Mouse (Mus musculus): ENCODE measurements around the gene Fam173a. TPM values are rescaled to one million over a fixed set of nuclear protein-coding genes. Genes with fewer than 3 reads are reported as not detected.
A peak's percentile ranks its signal among the peaks of the same experiment; 100 is the strongest.

Fam173a gene
- polyA plus RNA-seq, 1 experiment = 135 TPM

DNA sequence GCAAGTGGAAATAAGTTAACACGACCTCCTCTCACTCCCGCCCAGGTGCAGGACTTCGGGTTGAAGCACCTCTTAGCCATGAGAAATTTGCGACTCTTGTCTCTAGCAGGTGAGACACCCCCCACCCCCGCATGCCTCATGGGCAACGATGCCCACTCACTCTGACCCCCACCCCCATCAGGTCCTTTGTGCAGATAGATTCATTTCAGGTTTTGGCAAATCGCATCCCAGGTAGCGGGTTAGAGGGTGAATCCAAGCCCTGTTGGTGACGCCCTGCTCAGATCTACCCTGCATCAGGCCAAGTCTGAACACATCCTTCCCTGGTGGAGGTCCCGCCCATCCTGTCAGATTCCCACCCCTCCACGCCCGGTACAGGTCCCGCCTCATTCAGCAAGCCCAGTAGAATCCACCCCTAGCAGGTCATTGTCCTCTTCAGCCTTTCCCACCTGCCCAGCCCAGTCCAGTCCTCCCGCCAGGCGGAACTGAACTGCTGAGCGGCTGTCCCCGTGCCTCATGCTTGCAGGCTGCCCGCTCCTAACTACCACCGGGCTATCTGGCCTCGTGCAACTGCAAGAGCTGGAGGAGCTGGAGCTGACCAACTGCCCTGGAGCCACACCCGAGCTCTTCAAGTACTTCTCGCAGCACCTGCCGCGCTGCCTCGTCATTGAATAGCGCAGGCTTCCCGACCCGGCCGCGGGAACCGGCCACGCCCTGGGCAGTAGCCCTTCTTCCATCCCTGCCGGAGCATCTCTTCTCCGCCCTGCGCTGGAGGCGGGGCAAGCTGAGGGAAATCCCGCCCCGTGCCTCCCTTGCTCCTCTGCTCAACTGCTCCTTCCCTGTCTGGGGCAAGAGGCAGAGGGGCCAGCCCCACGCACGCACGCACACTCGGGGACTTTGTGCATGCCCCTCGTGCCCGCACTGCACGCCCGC lies 26.4 kb upstream of the Fam173a start:
- Histone ChIP-seq H3K27ac (ENCODE audit: insufficient read depth, low read depth, low read length) (no peak overlapping the region), H3K4me3 (ENCODE audit: low read depth, low read length) (peak overlapping the region; percentile 36), H3K4me1 (ENCODE audit: control insufficient read depth, insufficient read depth, insufficient read length, low read length) (peaks cover 9% of the 10 kb centered on the region), H3K36me3 (ENCODE audit: control insufficient read depth, insufficient read depth, low read length) (no peaks in the 10 kb centered on the region), H3K27me3 (ENCODE audit: control insufficient read depth, insufficient read depth, low read length) (peaks cover 14% of the 10 kb centered on the region; the same call in 1 of the 2 replicates)
- TF ChIP-seq CTCF (IDR thresholded peaks at IDR 0.05; ENCODE audit: extremely low read depth, insufficient read length, insufficient replicate concordance, low read depth, low read length) = no peak
- no peak for TF ChIP-seq POLR2A (IDR thresholded peaks at IDR 0.05; ENCODE audit: low read depth, low read length)
- WGBS = 7% methylated on average over 46 of the region's 46 CpGs

DNA sequence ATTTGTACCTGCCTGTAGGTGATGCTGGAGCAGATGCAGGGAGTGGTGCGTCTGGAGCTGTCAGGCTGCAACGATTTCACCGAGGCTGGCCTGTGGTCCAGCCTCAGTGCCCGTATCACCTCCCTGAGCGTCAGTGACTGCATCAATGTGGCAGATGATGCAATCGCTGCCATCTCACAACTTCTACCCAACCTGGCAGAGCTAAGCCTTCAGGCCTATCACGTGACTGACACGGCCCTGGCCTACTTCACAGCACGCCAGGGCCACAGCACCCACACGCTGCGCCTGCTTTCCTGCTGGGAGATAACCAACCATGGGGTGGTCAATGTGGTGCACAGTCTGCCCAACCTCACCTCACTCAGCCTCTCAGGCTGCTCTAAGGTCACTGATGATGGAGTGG lies 25.0 kb upstream of the Fam173a start:
- H3K36me3 ChIP-seq (ENCODE audit: control insufficient read depth, insufficient read depth, low read length) = no peaks in the 10 kb centered on the region

DNA sequence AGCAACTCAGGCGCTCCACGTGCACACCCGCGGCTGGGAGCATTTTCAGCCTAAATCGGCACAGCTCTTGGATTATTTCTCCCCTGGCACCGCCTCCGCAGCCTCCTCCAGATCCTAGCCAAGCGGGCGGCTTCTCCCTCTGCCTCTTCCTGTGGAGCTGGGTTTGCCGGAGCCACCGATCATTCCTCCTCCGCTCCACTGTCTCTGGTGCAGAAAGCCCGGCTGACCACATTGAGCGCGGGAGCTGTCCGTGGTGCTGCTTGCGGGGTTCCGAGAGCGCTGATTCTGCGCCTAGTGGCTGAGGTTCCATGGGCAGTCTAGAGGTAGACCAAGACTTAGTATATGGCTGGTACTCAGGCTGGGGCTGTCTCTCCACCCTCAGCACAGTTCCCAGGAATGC lies 20.8 kb upstream of the Fam173a start:
- Histone ChIP-seq H3K27ac (ENCODE audit: insufficient read depth, low read depth, low read length) (no peak overlapping the region), H3K4me1 (ENCODE audit: control insufficient read depth, insufficient read depth, insufficient read length, low read length) (peaks cover 3% of the 10 kb centered on the region), H3K27me3 (ENCODE audit: control insufficient read depth, insufficient read depth, low read length) (peaks cover 15% of the 10 kb centered on the region), H3K36me3 (ENCODE audit: control insufficient read depth, insufficient read depth, low read length) (no peaks in the 10 kb centered on the region), H3K4me3 (ENCODE audit: low read depth, low read length) (no peak overlapping the region)
- WGBS = 2% methylated on average over 20 of the region's 20 CpGs
- TF ChIP-seq CTCF (IDR thresholded peaks at IDR 0.05; ENCODE audit: extremely low read depth, insufficient read length, insufficient replicate concordance, low read depth, low read length) = peak; percentile 45; the same call in 1 of the 2 replicates
- no peak for TF ChIP-seq POLR2A (IDR thresholded peaks at IDR 0.05; ENCODE audit: low read depth, low read length)

More for the DNA sequence above, 25.0 kb upstream of the Fam173a start:
- 81% methylated on average over 11 of the region's 11 CpGs for WGBS
- no peak for TF ChIP-seq POLR2A (IDR thresholded peaks at IDR 0.05; ENCODE audit: low read depth, low read length)
- no peak overlapping the region for H3K4me3 ChIP-seq (ENCODE audit: low read depth, low read length)
- no peak overlapping the region for H3K27ac ChIP-seq (ENCODE audit: insufficient read depth, low read depth, low read length)
- peaks cover 7% of the 10 kb centered on the region for H3K4me1 ChIP-seq (ENCODE audit: control insufficient read depth, insufficient read depth, insufficient read length, low read length)
- peaks cover 14% of the 10 kb centered on the region; the same call in 1 of the 2 replicates for H3K27me3 ChIP-seq (ENCODE audit: control insufficient read depth, insufficient read depth, low read length)

DNA sequence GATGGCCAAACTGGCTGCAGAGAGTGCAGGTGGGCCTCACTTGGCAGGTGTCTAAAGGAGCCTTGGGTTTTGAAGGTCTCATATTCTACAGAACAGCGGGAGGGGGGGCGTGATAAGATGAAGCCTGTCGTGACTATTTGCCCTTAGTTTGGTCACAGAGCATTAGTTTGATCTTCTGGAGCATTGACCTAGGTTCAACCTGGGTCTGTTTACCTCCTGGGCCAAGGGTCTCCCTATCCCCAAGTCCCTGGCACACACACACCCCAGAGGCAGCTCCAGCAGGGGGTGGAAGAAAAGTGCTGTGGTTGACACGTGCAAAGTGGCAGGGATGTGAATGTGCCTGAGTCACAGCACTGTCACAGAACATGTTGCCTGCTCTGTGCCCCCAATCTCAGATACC lies 18.2 kb upstream of the Fam173a start:
- H3K27ac ChIP-seq (ENCODE audit: insufficient read depth, low read depth, low read length) = no peak overlapping the region
- no peaks in the 10 kb centered on the region for H3K36me3 ChIP-seq (ENCODE audit: control insufficient read depth, insufficient read depth, low read length)
- no peak for TF ChIP-seq POLR2A (IDR thresholded peaks at IDR 0.05; ENCODE audit: low read depth, low read length)
- no peak for TF ChIP-seq CTCF (IDR thresholded peaks at IDR 0.05; ENCODE audit: extremely low read depth, insufficient read length, insufficient replicate concordance, low read depth, low read length)
- H3K4me1 ChIP-seq (ENCODE audit: control insufficient read depth, insufficient read depth, insufficient read length, low read length) = peaks cover 3% of the 10 kb centered on the region
- WGBS = 64% methylated on average over 4 of the region's 4 CpGs
- peaks cover 16% of the 10 kb centered on the region for H3K27me3 ChIP-seq (ENCODE audit: control insufficient read depth, insufficient read depth, low read length)
- H3K4me3 ChIP-seq (ENCODE audit: low read depth, low read length) = no peak overlapping the region

DNA sequence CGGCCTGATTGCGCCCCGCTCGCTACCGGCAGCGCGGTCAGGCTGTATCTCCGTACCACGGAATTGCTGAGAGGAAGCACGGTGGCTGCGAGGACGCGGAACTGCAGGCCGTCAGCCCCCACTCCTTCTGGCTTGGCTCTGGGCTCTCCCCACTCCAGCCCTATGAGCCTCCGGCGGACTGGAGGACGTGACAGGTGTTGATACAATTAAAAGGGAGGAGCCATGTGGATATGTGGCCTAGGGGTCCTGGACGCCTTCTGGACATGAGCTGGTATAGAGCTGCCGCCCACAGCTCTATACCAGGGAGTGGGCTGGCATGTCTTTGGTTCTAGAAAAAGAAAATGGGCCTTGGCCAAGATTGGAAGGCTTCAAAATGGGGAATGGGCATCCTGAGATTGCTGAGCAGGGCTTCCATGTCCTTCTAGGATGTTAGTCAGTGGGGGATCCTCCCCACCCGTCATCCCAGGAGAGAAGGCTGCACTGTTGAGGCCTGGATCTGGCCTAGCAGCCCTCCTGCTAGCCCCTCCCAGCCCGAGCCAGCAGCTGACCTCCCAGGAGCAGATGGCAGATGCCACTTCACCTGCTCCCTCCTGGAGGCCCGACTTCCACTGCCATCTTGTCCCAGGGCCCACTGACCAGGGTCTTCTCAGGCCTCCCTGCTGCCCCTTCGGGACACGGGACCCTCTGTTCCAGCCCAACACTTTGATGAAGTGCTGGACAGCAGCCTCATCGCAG lies 17.1 kb upstream of the Fam173a start:
- H3K36me3 ChIP-seq (ENCODE audit: control insufficient read depth, insufficient read depth, low read length) = no peaks in the 10 kb centered on the region
- TF ChIP-seq POLR2A (IDR thresholded peaks at IDR 0.05; ENCODE audit: low read depth, low read length) (no peak), CTCF (IDR thresholded peaks at IDR 0.05; ENCODE audit: extremely low read depth, insufficient read length, insufficient replicate concordance, low read depth, low read length) (no peak)
- H3K27ac ChIP-seq (ENCODE audit: insufficient read depth, low read depth, low read length) = no peak overlapping the region
- H3K4me1 ChIP-seq (ENCODE audit: control insufficient read depth, insufficient read depth, insufficient read length, low read length) = peaks cover 3% of the 10 kb centered on the region
- H3K4me3 ChIP-seq (ENCODE audit: low read depth, low read length) = peak overlapping the region; percentile 59
- peaks cover 16% of the 10 kb centered on the region for H3K27me3 ChIP-seq (ENCODE audit: control insufficient read depth, insufficient read depth, low read length)
- WGBS = 11% methylated on average over 25 of the region's 25 CpGs

DNA sequence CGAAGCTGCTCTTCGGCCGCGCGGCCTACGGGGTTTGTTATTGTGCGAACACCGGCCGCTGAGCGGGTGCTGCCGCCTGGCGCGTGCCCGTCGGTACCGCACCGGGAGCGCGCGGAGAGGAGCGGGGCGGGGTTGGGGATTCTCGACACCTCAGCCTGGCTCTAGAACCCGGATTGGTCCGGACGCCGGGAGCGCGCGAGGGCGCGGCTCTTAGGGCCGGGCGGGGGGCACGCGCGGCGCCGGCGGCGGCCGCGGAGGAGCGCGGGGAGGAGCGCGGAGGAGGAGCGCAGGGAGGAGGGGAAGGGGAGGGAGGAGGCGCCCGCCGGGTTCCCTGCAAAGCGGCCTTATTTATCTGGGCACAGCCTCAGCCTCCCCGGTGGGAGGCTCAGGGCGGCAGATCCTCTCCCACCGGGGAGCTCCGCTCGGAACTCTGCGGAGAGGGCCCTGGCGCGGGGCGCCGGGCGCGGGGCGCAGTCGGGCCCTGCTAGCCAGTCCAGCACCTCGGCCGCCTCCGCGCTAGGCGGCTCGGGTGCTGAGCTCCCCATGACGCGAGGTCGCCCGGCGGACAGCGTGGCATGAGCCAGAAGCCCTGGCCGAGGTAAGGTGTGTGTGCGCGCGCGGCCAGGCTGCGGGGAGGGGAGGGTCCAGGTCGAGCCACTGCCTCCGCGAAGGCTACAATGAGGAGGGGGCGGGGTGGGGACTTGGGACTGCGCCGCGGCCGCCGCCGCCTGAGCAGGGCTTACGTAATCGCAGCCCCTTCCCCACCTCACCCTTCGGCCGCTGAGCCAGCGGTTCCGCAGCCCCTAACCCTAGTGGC lies 16.3 kb upstream of the Fam173a start, which contains the start of gene Fbxl16:
TSS of gene Fbxl16 (plus strand) at position 297 of the 817 bp plus-strand sequence.
- Histone ChIP-seq H3K27me3 (ENCODE audit: control insufficient read depth, insufficient read depth, low read length) (peaks cover 18% of the 10 kb centered on the region), H3K27ac (ENCODE audit: insufficient read depth, low read depth, low read length) (no peak within 1 kb of the TSS), H3K36me3 (ENCODE audit: control insufficient read depth, insufficient read depth, low read length) (no peaks in the 10 kb centered on the region), H3K4me1 (ENCODE audit: control insufficient read depth, insufficient read depth, insufficient read length, low read length) (peaks cover 3% of the 10 kb centered on the region), H3K4me3 (ENCODE audit: low read depth, low read length) (peak within 1 kb of the TSS; percentile 59)
- no peak for TF ChIP-seq CTCF (IDR thresholded peaks at IDR 0.05; ENCODE audit: extremely low read depth, insufficient read length, insufficient replicate concordance, low read depth, low read length)
- TF ChIP-seq POLR2A (IDR thresholded peaks at IDR 0.05; ENCODE audit: low read depth, low read length) = no peak
- under 1% methylated on average over 94 of the region's 100 CpGs for WGBS
